Comparison of ENCODE assay signal across 8 mouse cellular contexts in genomic region chr15:25412171-25412641, GRCm38 (mm10). TPM values are rescaled to one million over a fixed set of nuclear protein-coding genes. Genes with fewer than 3 reads are reported as not detected.
DNase-seq lines count a peak whose midpoint lies in the region; ATAC-seq lines count a peak whose summit lies in the region.

No protein-coding gene starts in this region.

- peak; percentile 29 for DNase-seq in gastrocnemius, postnatal 14 days
- DNase-seq in gastrocnemius, adult 18-20 months (ENCODE audit: low spot score): no peak
- DNase-seq in cerebellum, adult 18-20 months: peak; percentile 27 to 64
- peak; percentile 91 for DNase-seq in forelimb bud, embryonic 11.5 days (ENCODE audit: low read depth, low spot score)
- peak; percentile 72 for DNase-seq in hindlimb bud, embryonic 11.5 days (ENCODE audit: extremely low spot score, low read depth, low spot score)
- DNase-seq in left cerebral cortex, postnatal 36 days (ENCODE audit: low spot score in 2 of 2): peak; percentile 69 to 80
- peak; percentile 53 for DNase-seq in testis, postnatal 14 days (ENCODE audit: low spot score)

- no peaks in the 10 kb centered on the region for H3K9me3 ChIP-seq in midbrain, embryonic 16.5 days (replicated peaks; ENCODE audit: control insufficient read depth, low read length, poor library complexity, severe bottlenecking)

- no peaks in the 10 kb centered on the region for H3K27me3 ChIP-seq in midbrain, embryonic 16.5 days (ENCODE audit: control insufficient read depth, insufficient read depth, low read depth, low read length)

- H3K4me2 ChIP-seq in midbrain, embryonic 16.5 days (ENCODE audit: low read length): peak overlapping the region; percentile 74

- H3K4me1 ChIP-seq in midbrain, embryonic 16.5 days (ENCODE audit: control insufficient read depth, insufficient read depth, low read length): peaks cover 30% of the 10 kb centered on the region

- no peaks in the 10 kb centered on the region for H3K36me3 ChIP-seq in midbrain, embryonic 16.5 days (ENCODE audit: control insufficient read depth, insufficient read depth, low read length)

- peak; percentile 40 for ATAC-seq in midbrain, embryonic 16.5 days

- peak overlapping the region; percentile 84 for H3K4me3 ChIP-seq in midbrain, embryonic 16.5 days (ENCODE audit: low read depth, low read length)

- intact Hi-C loops in gastrocnemius, postnatal 14 days (cut with DNase I; ENCODE audit: low total_unique reads): loop anchor here (5.0 to 10.0 kb wide), 3 partner anchors 137 to 687 kb away; no protein-coding TSS in a partner anchor
- intact Hi-C loops in left cerebral cortex, postnatal 36 days (cut with DNase I): loop anchor here (2.0 to 10.0 kb wide), 4 partner anchors 47 to 385 kb away; no protein-coding TSS in a partner anchor

- peak overlapping the region; percentile 100 for H3K9ac ChIP-seq in midbrain, embryonic 16.5 days (ENCODE audit: low read depth, low read length)

- under 1% methylated on average over 25 of the region's 25 CpGs for WGBS in midbrain, embryonic 16.5 days

- peak overlapping the region; percentile 100 for H3K27ac ChIP-seq in midbrain, embryonic 16.5 days (ENCODE audit: low read length)

RNA-seq across cellular contexts. Expression of gene Basp1, which starts 1.4 kb away (rescaled TPM):
- total RNA-seq in gastrocnemius, postnatal 14 days (2021): 1 to 10 TPM; 6.9 to 9.5 TPM
- total RNA-seq in gastrocnemius, adult 18-20 months (2021): 1 to 10 TPM in 1 of 2 experiments, under 1 TPM in 1; 0.71 to 1.9 TPM
- 100 to 1,000 TPM; 645 to 834 TPM for total RNA-seq in left cerebral cortex, postnatal 36 days (2021)
- polyA plus RNA-seq in midbrain, embryonic 16.5 days (2015; fragmentation: Nextera tagmentation; extraction: Ambion mirVana): 213 and 240 TPM in 2 replicates

Comparison
In these comparisons a context has a peak if more than half of its experiments do, and no peak if none do; other contexts are left out.
1. RNA of gene Basp1, which starts 1.4 kb away (total RNA-seq): 645 to 834 TPM in left cerebral cortex, postnatal 36 days; 6.9 to 9.5 TPM in gastrocnemius, postnatal 14 days and 0.71 to 1.9 TPM in gastrocnemius, adult 18-20 months; every median in the first group is over 10 times any median in the second.